Mouse (Mus musculus): ENCODE data around the gene Srpr. TPM values are rescaled to one million over a fixed set of nuclear protein-coding genes. Genes with fewer than 3 reads are reported as not detected.

The Srpr gene
- total RNA-seq, 2 experiments from 2014 or later: 63.1 to 67.3 TPM

Other genes with a start within 250 kb of the Srpr start
- gene St3gal4, start 80.9 kb upstream of the Srpr start, total RNA-seq (2021): 10 to 100 TPM; 26.5 to 28.6 TPM
- 10 to 100 TPM; 17.5 to 18.5 TPM for gene Dcps, start 24.1 kb upstream of the Srpr start, total RNA-seq (2021)
- gene Tirap, start 116 bp downstream of the Srpr start, total RNA-seq (2021): 1 to 10 TPM; 3.1 to 4.4 TPM
- gene Foxred1, start 10.9 kb downstream of the Srpr start, total RNA-seq (2021): 10 to 100 TPM; 41.5 to 46.4 TPM
- 10 to 100 TPM; 24.5 to 28.6 TPM for gene Fam118b, start 67.6 kb downstream of the Srpr start, total RNA-seq (2021)
- gene Rpusd4, start 67.7 kb downstream of the Srpr start, total RNA-seq (2021): 10 to 100 TPM; 10.1 to 10.9 TPM
- 10 to 100 TPM in 1 of 2 experiments, 1 to 10 TPM in 1; 8.5 to 10.4 TPM for gene Cdon, start 221.0 kb downstream of the Srpr start, total RNA-seq (2021)